Mouse (Mus musculus) midbrain, postnatal 0 days (tissue): Measurements from ENCODE around the gene Stxbp2. TPM values are rescaled to one million over a fixed set of nuclear protein-coding genes. Genes with fewer than 3 reads are reported as not detected.
A peak's percentile ranks its signal among the peaks of the same experiment; 100 is the strongest.
"Not testable (repeated sequence)": the region's sequence is repeated elsewhere in the genome, so short reads cannot be mapped to it uniquely, and the experiment has no call there.

Source experiments
- ATAC-seq: fragments of 200-750 bp; cut with Nextera tagmentation; 2 replicates; pipeline ENCODE4 v1.8.0; 2017; ENCODE audit warnings: moderate number of reproducible peaks, mild to moderate bottlenecking, moderate TSS enrichment, moderate library complexity; ENCODE audit not compliant: low FRiP score
- DNase-seq: peaks from one replicate; pipeline ENCODE4 v3.0.0-alpha.2; 2015; ENCODE audit warnings: low spot score
- H3K27ac ChIP-seq: fragments of 300-500 bp; sonication (generic); 2 replicates; pipeline ENCODE4 v1.5.1; 2014; ENCODE audit warnings: low read depth, mild to moderate bottlenecking, low read length, mixed read lengths
- H3K27me3 ChIP-seq: fragments of 300-500 bp; sonication (generic); 2 replicates; pipeline ENCODE4 v1.6.1; 2014; ENCODE audit warnings: low read length, control low read depth, mixed read lengths; ENCODE audit not compliant: insufficient read depth
- H3K36me3 ChIP-seq: fragments of 300-500 bp; sonication (generic); 2 replicates; pipeline ENCODE4 v1.6.1; 2014; ENCODE audit warnings: low read length, control low read depth, mixed read lengths; ENCODE audit not compliant: insufficient read depth
- H3K4me1 ChIP-seq: fragments of 300-500 bp; sonication (generic); 2 replicates; pipeline ENCODE4 v1.6.1; 2014; ENCODE audit warnings: mild to moderate bottlenecking, control low read depth, antibody characterized with exemption, low read length, mixed read lengths; ENCODE audit not compliant: insufficient read depth
- H3K4me2 ChIP-seq: fragments of 300-500 bp; sonication (generic); 2 replicates; pipeline ENCODE4 v1.6.1; 2014; ENCODE audit warnings: low read depth, mild to moderate bottlenecking, low read length, mixed read lengths; ENCODE audit not compliant: poor library complexity, severe bottlenecking
- H3K4me3 ChIP-seq: fragments of 300-500 bp; sonication (generic); 2 replicates; pipeline ENCODE4 v1.5.1; 2014; ENCODE audit warnings: low read depth, mild to moderate bottlenecking, low read length, moderate library complexity
- H3K9ac ChIP-seq: fragments of 300-500 bp; sonication (generic); replicated peaks from 2 replicates; pipeline ENCODE4 v1.6.1; 2014; ENCODE audit warnings: mild to moderate bottlenecking, low read length, moderate library complexity, mixed read lengths; ENCODE audit not compliant: poor library complexity, severe bottlenecking
- H3K9me3 ChIP-seq: fragments of 300-500 bp; sonication (generic); 2 replicates; pipeline ENCODE4 v1.6.1; 2016; ENCODE audit warnings: low read length, control low read depth
- CTCF ChIP-seq: IDR thresholded peaks from 2 replicates; pipeline ENCODE4 v1.5.1; 2016; ENCODE audit warnings: antibody characterized with exemption, mild to moderate bottlenecking
- WGBS: fragments of 180-500 bp; shearing (Covaris S2); extraction: QIAGEN DNeasy Blood & Tissue Kit; methylation state at CpG from one replicate; pipeline ENCODE4 v1.1.7; 2014; 5-methylcytosine and 5-hydroxymethylcytosine counted together
- polyA plus RNA-seq: library from polyadenylated mRNA; unstranded; fragments of >200 nt; fragmentation: Nextera tagmentation; extraction: Ambion mirVana; gene quantifications from 2 replicates; pipeline ENCODE4 v1.2.1, GENCODE M21; 2015
- total RNA-seq: library from RNA; depleted of rRNA; stranded (reverse); fragments of >200 nt; gene quantifications from 2 replicates; pipeline ENCODE4 v1.2.3, GENCODE M21; 2014; rRNA removed

The Stxbp2 gene
- total RNA-seq, result 23.1 and 35.3 TPM in 2 replicates
- polyA plus RNA-seq, result 36.1 and 44.2 TPM in 2 replicates

DNA sequence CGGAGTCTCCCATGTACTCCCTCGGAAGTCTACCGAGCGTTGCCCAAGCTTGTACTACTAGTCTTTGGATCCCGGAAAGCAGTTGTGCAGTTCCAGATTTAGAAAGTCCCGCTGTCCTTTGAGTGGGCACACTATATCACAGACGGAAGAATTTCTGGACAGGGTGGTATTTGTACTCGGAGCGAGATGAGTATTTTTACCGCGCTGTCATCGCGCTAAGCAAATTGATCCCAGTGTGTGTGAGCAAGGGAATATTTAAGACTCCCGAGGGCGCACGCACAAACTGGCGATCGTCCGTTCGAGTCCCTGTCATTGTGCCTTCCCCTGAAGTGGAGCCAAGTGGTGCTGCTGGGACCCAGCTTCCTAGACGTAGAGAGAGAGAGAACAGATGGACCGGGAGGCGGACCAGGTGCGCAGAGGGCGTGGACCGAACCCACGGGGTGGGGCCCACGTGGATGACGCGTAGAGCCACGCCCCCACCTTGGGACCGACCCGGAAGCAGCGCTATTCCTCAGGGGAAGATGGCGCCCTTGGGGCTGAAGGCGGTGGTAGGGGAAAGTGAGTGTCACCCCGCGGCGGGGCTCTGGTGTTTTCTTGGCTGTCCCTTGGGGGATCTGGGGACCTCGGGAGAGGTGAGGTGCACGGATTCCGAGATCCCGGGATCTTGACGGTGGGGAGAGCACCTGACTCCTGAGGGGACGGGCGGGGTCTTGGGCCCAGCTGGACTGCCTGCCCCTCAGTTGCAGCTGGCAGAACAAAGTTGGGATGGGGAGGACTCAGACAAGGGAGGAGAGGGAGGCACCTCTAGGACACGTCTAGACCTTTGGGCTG is at the start of gene Stxbp2:
Stxbp2 (plus strand) TSS at position 309 of the 831 bp plus-strand sequence.
- Histone ChIP-seq H3K36me3 (no peaks in the 10 kb centered on the region), H3K27me3 (peaks cover 9% of the 10 kb centered on the region; the same call in 1 of the 2 replicates), H3K4me3 (peak within 1 kb of the TSS; percentile 44), H3K4me1 (peaks cover 4% of the 10 kb centered on the region; the same call in 1 of the 2 replicates), H3K9me3 (no peaks in the 10 kb centered on the region), H3K9ac (peak within 1 kb of the TSS; percentile 51), H3K27ac (no peak within 1 kb of the TSS), H3K4me2 (peak within 1 kb of the TSS; percentile 60)
- peak; percentile 74 for ATAC-seq
- no peak; the same call in 1 of the 2 replicates for TF ChIP-seq CTCF
- WGBS, result 6% methylated on average over 47 of the region's 47 CpGs
- peak; percentile 43 for DNase-seq

DNA sequence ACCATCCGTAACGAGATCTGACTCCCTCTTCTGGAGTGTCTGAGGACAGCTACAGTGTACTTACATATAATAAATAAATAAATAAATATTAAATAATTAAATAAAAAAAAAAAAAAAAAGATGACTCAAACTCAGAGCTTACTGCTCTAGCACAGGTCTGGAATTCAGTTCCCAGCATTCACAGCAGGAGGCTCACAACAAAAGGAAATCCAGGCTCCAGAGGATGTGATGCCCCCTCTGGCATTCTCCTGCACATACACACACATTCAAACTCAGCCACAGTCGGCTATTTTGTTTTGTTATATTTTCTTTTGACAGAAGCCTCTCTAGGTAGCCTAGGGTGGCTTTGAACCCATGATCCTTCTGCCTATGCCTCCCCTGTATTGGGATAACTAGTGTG is 48.8 kb upstream of the Stxbp2 start:
- H3K36me3 ChIP-seq, ATAC-seq: not testable (repeated sequence)
- WGBS, result 82% methylated on average over 1 of the region's 3 CpGs

DNA sequence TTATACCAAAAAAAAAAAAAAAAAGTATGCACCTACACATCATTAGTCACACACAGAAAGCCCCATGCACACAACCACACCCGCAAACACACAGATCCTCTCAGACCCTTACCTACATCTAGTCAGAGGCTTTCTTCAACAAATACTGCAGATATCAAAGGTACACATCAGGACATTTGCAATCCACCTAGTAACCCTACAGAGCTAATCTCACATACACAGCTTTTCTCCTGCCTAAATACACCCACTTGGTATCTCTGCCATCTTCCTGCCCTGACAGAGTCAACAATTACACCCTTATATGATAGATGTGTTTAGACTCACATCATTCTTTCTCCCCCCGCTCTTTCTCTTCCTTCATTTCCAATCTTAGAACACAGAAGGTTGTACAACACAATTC is 44.3 kb upstream of the Stxbp2 start:
- Histone ChIP-seq H3K27ac (no peak overlapping the region), H3K4me2 (no peak overlapping the region), H3K27me3 (no peaks in the 10 kb centered on the region), H3K9me3 (no peaks in the 10 kb centered on the region), H3K4me3 (no peak overlapping the region), H3K9ac (no peak overlapping the region), H3K36me3 (no peaks in the 10 kb centered on the region), H3K4me1 (no peaks in the 10 kb centered on the region)
- no peak for ATAC-seq
- WGBS, result 100% methylated on average over 2 of the region's 2 CpGs
- DNase-seq, result no peak
- no peak for TF ChIP-seq CTCF

More for the DNA sequence above, 48.8 kb upstream of the Stxbp2 start:
- H3K27me3 ChIP-seq, H3K9me3 ChIP-seq, DNase-seq, H3K4me3 ChIP-seq, H3K4me1 ChIP-seq, H3K9ac ChIP-seq, H3K27ac ChIP-seq, H3K4me2 ChIP-seq: not testable (repeated sequence)

DNA sequence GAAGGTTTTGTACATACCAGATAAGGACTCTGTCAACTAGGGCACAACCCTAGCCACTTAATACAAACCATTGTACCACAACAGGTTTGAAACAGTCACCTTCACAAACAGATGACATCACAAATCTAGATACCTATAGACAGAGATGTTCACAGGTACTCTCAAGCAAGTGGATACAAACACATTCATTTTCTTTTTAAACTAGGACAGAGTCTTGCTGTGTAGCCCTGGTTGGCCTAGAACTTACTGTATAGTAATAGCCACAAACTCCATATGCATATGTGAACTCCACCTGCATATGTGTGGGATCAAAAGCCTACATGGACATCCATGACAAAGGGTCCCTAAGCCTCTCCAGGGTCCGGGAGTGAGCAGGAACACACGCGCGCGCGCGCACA is 43.8 kb upstream of the Stxbp2 start, which contains the start of gene Camsap3:
Camsap3 (plus strand) TSS at position 301 of the 398 bp plus-strand sequence.
- Histone ChIP-seq H3K4me2 (peak within 1 kb of the TSS; percentile 70), H3K27me3 (no peaks in the 10 kb centered on the region), H3K4me1 (no peaks in the 10 kb centered on the region), H3K9ac (peak within 1 kb of the TSS; percentile 90), H3K27ac (peak within 1 kb of the TSS; percentile 83), H3K9me3 (no peaks in the 10 kb centered on the region), H3K36me3 (no peaks in the 10 kb centered on the region), H3K4me3 (peak within 1 kb of the TSS; percentile 94)
- DNase-seq, result no peak
- no peak for ATAC-seq
- WGBS, result 0% methylated on average over 7 of the region's 7 CpGs
- TF ChIP-seq CTCF, result no peak

DNA sequence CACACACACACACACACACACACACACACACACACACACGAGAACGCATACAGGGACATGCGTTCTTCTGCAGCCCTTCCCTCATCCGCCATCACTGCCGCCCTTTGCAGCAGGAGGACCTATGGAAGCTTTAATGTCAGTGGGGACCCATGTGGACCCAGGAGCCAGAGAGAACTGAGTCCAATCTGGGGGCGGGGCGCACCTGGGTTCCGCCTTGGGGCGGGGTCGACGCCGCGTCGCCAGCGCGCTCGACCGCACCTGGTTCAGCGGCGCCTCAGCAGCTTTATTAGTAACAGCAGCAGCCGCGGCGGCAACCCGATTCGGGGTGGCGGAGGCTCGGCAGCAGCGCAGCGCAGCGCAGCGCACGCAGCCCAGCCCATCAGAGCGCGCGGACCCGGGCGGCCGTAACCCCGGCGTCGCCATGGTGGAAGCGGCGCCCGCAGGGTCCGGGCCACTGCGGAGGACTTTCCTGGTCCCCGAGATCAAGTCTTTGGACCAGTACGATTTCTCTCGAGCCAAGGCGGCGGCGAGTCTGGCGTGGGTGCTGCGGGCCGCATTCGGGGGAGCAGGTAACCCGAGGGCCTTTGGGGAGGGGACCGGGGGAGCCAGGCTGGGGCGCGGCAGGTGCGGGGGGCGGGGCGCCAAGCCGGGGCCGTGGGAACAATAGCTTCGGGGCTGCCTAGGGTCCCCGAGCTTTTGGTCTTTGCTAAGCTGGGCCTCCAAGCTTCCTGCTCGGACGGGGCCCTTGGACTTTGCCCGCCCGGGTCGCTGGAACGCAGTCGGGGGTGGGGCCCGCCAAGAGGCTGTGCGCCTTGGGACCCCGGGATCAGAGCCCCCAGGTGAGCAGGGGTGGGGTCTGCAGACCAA is 43.1 kb upstream of the Stxbp2 start:
- peak overlapping the region; percentile 83 for H3K27ac ChIP-seq
- DNase-seq (peak; percentile 79), ATAC-seq (peak; percentile 84)
- WGBS, result under 1% methylated on average over 65 of the region's 77 CpGs
- no peaks in the 10 kb centered on the region for H3K9me3 ChIP-seq
- peak overlapping the region; percentile 94 for H3K4me3 ChIP-seq
- 0 out of 2 replicates have a peak, but pooled peaks have one; percentile 1 for TF ChIP-seq CTCF
- H3K27me3 ChIP-seq, result no peaks in the 10 kb centered on the region
- H3K4me2 ChIP-seq, result peak overlapping the region; percentile 70
- H3K36me3 ChIP-seq, result no peaks in the 10 kb centered on the region
- peak overlapping the region; percentile 90 for H3K9ac ChIP-seq
- H3K4me1 ChIP-seq, result no peaks in the 10 kb centered on the region
